11 mouse cellular contexts compared by ENCODE assay signal in genomic region chr1:166255091-166255490, GRCm38 (mm10). TPM values are rescaled to one million over a fixed set of nuclear protein-coding genes. Genes with fewer than 3 reads are reported as not detected.
DNase-seq lines count a peak whose midpoint lies in the region; ATAC-seq and TF ChIP-seq lines count a peak whose summit lies in the region.
"Had no signal": no experiment of that assay in that cellular context is flagged by ENCODE, and none has a peak within 500 bp of the region (broad histone marks: within the 10 kb centered on the region; RNA-seq: fewer than 3 reads in every experiment).

No protein-coding gene starts in this region.

- ATAC-seq in heart, embryonic 16.5 days (replicated peaks; ENCODE audit: extremely low read depth, insufficient read depth, low FRiP score): no peak
- ATAC-seq in midbrain, embryonic 15.5 days (replicated peaks): no peak
- ATAC-seq: liver, embryonic 12.5 days had no signal

- peaks cover 38% of the 10 kb centered on the region for H3K27me3 ChIP-seq in heart, embryonic 16.5 days (ENCODE audit: control insufficient read depth, insufficient read depth, low read length)
- peaks cover 64% of the 10 kb centered on the region for H3K27me3 ChIP-seq in embryonic facial prominence, embryonic 10.5 days (replicated peaks; ENCODE audit: low read depth, poor library complexity, severe bottlenecking)
- H3K27me3 ChIP-seq in hindbrain, embryonic 10.5 days (ENCODE audit: insufficient read depth, poor library complexity, severe bottlenecking): peaks cover 28% of the 10 kb centered on the region
- H3K27me3 ChIP-seq in midbrain, embryonic 15.5 days (replicated peaks): 0 out of 2 replicates have a peak, but pooled peaks cover 3% of the 10 kb centered on the region
- H3K27me3 ChIP-seq in cerebellum, adult 2 months (ENCODE audit: control insufficient read depth, insufficient read depth, low read length): no peaks in the 10 kb centered on the region

- DNase-seq in heart, adult 8-10 months (ENCODE audit: low spot score): no peak
- no peak for DNase-seq in embryonic facial prominence, embryonic 10.5 days (ENCODE audit: low spot score)
- no peak for DNase-seq in hindbrain, embryonic 10.5 days (ENCODE audit: low spot score)
- no peak for DNase-seq in cerebellum, adult 2 months
- DNase-seq in cerebellum, postnatal 4 days (ENCODE audit: low spot score in 2 of 2): no peak
- no peak for DNase-seq in gastrocnemius, adult 18-20 months (ENCODE audit: low spot score)

- no peaks in the 10 kb centered on the region for H3K9me3 ChIP-seq in heart, embryonic 16.5 days (replicated peaks; ENCODE audit: control insufficient read depth, low read length)
- H3K9me3 ChIP-seq in embryonic facial prominence, embryonic 10.5 days: no peaks in the 10 kb centered on the region
- no peaks in the 10 kb centered on the region for H3K9me3 ChIP-seq in hindbrain, embryonic 10.5 days
- H3K9me3 ChIP-seq in midbrain, embryonic 15.5 days: no peaks in the 10 kb centered on the region
- H3K9me3 ChIP-seq: liver, embryonic 12.5 days had no signal

- H3K9ac ChIP-seq in heart, embryonic 16.5 days (ENCODE audit: low read length): no peak overlapping the region
- 0 out of 2 replicates have a peak overlapping the region, but pooled peaks have one; percentile 61 for H3K9ac ChIP-seq in midbrain, embryonic 15.5 days
- H3K9ac ChIP-seq: liver, embryonic 12.5 days had no signal

- H3K4me2 ChIP-seq in heart, embryonic 16.5 days (ENCODE audit: low read depth, low read length): peak overlapping the region; percentile 4; the same call in 1 of the 2 replicates
- peak overlapping the region; percentile 80 for H3K4me2 ChIP-seq in midbrain, embryonic 15.5 days

- TF ChIP-seq CTCF in cerebellum, adult 2 months (IDR thresholded peaks at IDR 0.05; ENCODE audit: borderline replicate concordance, insufficient read depth, low read depth, low read length): no peak

- H3K36me3 ChIP-seq in heart, embryonic 16.5 days (ENCODE audit: control insufficient read depth, insufficient read depth): no peaks in the 10 kb centered on the region
- no peaks in the 10 kb centered on the region for H3K36me3 ChIP-seq in embryonic facial prominence, embryonic 10.5 days (replicated peaks)
- 0 out of 2 replicates have a peak, but pooled peaks cover under 1% of the 10 kb centered on the region for H3K36me3 ChIP-seq in hindbrain, embryonic 10.5 days
- H3K36me3 ChIP-seq in midbrain, embryonic 15.5 days (replicated peaks): no peaks in the 10 kb centered on the region
- H3K36me3 ChIP-seq: liver, embryonic 12.5 days had no signal

- H3K4me3 ChIP-seq in heart, embryonic 16.5 days (ENCODE audit: low read length): no peak overlapping the region
- peak overlapping the region; percentile 63 for H3K4me3 ChIP-seq in embryonic facial prominence, embryonic 10.5 days
- H3K4me3 ChIP-seq in hindbrain, embryonic 10.5 days: peak overlapping the region; percentile 68
- H3K4me3 ChIP-seq in midbrain, embryonic 15.5 days: peak overlapping the region; percentile 60
- H3K4me3 ChIP-seq in cerebellum, adult 2 months (replicated peaks; ENCODE audit: insufficient read depth, low read depth, low read length): no peak overlapping the region

- H3K4me1 ChIP-seq in heart, embryonic 16.5 days (ENCODE audit: control insufficient read depth, insufficient read depth, low read length): peaks cover 7% of the 10 kb centered on the region; the same call in 1 of the 2 replicates
- H3K4me1 ChIP-seq in embryonic facial prominence, embryonic 10.5 days: peaks cover 39% of the 10 kb centered on the region
- H3K4me1 ChIP-seq in hindbrain, embryonic 10.5 days (replicated peaks): peaks cover 57% of the 10 kb centered on the region
- H3K4me1 ChIP-seq in midbrain, embryonic 15.5 days: peaks cover 30% of the 10 kb centered on the region
- no peaks in the 10 kb centered on the region for H3K4me1 ChIP-seq in cerebellum, adult 2 months (ENCODE audit: control insufficient read depth, insufficient read depth, low read length)
- H3K4me1 ChIP-seq: liver, embryonic 12.5 days had no signal

- WGBS in heart, embryonic 16.5 days: 42% methylated on average over 8 of the region's 8 CpGs
- 42% methylated on average over 8 of the region's 8 CpGs for WGBS in embryonic facial prominence, embryonic 10.5 days
- WGBS in hindbrain, embryonic 10.5 days: 20% methylated on average over 8 of the region's 8 CpGs
- WGBS in midbrain, embryonic 15.5 days: 8% methylated on average over 8 of the region's 8 CpGs
- 76% methylated on average over 8 of the region's 8 CpGs for WGBS in cerebellum, adult 2 months

- no peak overlapping the region for H3K27ac ChIP-seq in heart, embryonic 16.5 days (ENCODE audit: low read length)
- H3K27ac ChIP-seq in embryonic facial prominence, embryonic 10.5 days (replicated peaks): peak overlapping the region; percentile 82
- H3K27ac ChIP-seq in hindbrain, embryonic 10.5 days: peak overlapping the region; percentile 88
- H3K27ac ChIP-seq in midbrain, embryonic 15.5 days: peak overlapping the region; percentile 72; the same call in 1 of the 2 replicates
- H3K27ac ChIP-seq in cerebellum, adult 2 months (ENCODE audit: insufficient read depth, low read length): no peak overlapping the region
- H3K27ac ChIP-seq: liver, embryonic 12.5 days had no signal

- TF ChIP-seq POLR2A in cerebellum, adult 2 months (IDR thresholded peaks at IDR 0.05; ENCODE audit: borderline replicate concordance, insufficient read depth, low read length): no peak

RNA-seq across cellular contexts. Expression of gene Ildr2, which starts 1.2 kb away (rescaled TPM):
- polyA plus RNA-seq in heart, embryonic 16.5 days (2015; fragmentation: Nextera tagmentation; extraction: Ambion mirVana): 0.71 and 0.74 TPM in 2 replicates
- 1 to 10 TPM; 2.7 to 3.2 (median 2.9) TPM for total RNA-seq in heart, adult 8-10 months (2022)
- 1.8 and 3.3 TPM in 2 replicates for polyA plus RNA-seq in embryonic facial prominence, embryonic 10.5 days (2016; fragmentation: Nextera tagmentation; extraction: Ambion mirVana)
- polyA plus RNA-seq in hindbrain, embryonic 10.5 days (2016; fragmentation: Nextera tagmentation; extraction: Ambion mirVana): 6.3 and 8.1 TPM in 2 replicates
- polyA plus RNA-seq in midbrain, embryonic 15.5 days (2015; fragmentation: Nextera tagmentation; extraction: Ambion mirVana): 6.1 and 6.2 TPM in 2 replicates
- 3.4 TPM in 2 replicates for polyA plus RNA-seq in cerebellum, adult 2 months (2012; rRNA removed)
- total RNA-seq in gastrocnemius, adult 18-20 months (2021): 1 to 10 TPM; 1.3 to 1.8 TPM
- total RNA-seq: common myeloid progenitor, adult 5-6 weeks had no signal

RNA-seq across cellular contexts. Expression of gene Mael, which starts 16.5 kb away (rescaled TPM):
- polyA plus RNA-seq in heart, embryonic 16.5 days (2015; fragmentation: Nextera tagmentation; extraction: Ambion mirVana): 0.13 TPM in 1 of 2 replicates, not detected in the other
- total RNA-seq in heart, adult 8-10 months (2022): not detected
- 0.15 TPM in 1 of 2 replicates, not detected in the other for polyA plus RNA-seq in embryonic facial prominence, embryonic 10.5 days (2016; fragmentation: Nextera tagmentation; extraction: Ambion mirVana)
- polyA plus RNA-seq in hindbrain, embryonic 10.5 days (2016; fragmentation: Nextera tagmentation; extraction: Ambion mirVana): 0.09 TPM in 1 of 2 replicates, not detected in the other
- polyA plus RNA-seq in midbrain, embryonic 15.5 days (2015; fragmentation: Nextera tagmentation; extraction: Ambion mirVana): 0.14 TPM in 1 of 2 replicates, not detected in the other
- 0.10 TPM in 1 of 2 replicates, not detected in the other for polyA plus RNA-seq in cerebellum, adult 2 months (2012; rRNA removed)
- total RNA-seq in gastrocnemius, adult 18-20 months (2021): not detected
- total RNA-seq: common myeloid progenitor, adult 5-6 weeks had no signal
- polyA plus RNA-seq: liver, embryonic 12.5 days; thymus, postnatal 0 days had no signal

Comparison
In these comparisons a context has a peak if more than half of its experiments do, and no peak if none do; other contexts are left out.
1. H3K27ac ChIP-seq: peak in embryonic facial prominence, embryonic 10.5 days (single experiment), hindbrain, embryonic 10.5 days (single experiment) and midbrain, embryonic 15.5 days (single experiment); none in heart, embryonic 16.5 days (single experiment) and cerebellum, adult 2 months (single experiment).
2. H3K4me3 ChIP-seq: peak in embryonic facial prominence, embryonic 10.5 days (single experiment), hindbrain, embryonic 10.5 days (single experiment) and midbrain, embryonic 15.5 days (single experiment); none in heart, embryonic 16.5 days (single experiment) and cerebellum, adult 2 months (single experiment).